Mouse (Mus musculus) stomach, postnatal 0 days (tissue): ENCODE data around the gene Sptan1.

Source experiments
- CTCF ChIP-seq: IDR thresholded peaks from 2 replicates; pipeline ENCODE4 v1.5.1; 2016; ENCODE audit warnings: antibody characterized with exemption, low read depth, mild to moderate bottlenecking, moderate library complexity
- EP300 ChIP-seq: optimal IDR thresholded peaks from 2 replicates; pipeline ENCODE3; 2016; ENCODE audit warnings: antibody characterized with exemption

- TF ChIP-seq CTCF (no peak), EP300 (no peak)
Observed at GRCm38 (mm10) chr2:30047127-30047526, 81.8 kb downstream of the Sptan1 start.
